Mouse (Mus musculus) cerebellum, adult 9-11 months (tissue): ENCODE results near the gene Thoc7.

Experiments
- DNase-seq: peaks from one replicate; pipeline ENCODE4 v3.0.0; 2022

Gene Thoc7

GRCm38 (mm10) chr14:13933290-13934051 is 28.2 kb downstream of the Thoc7 start:
- DNase-seq: no peak

- peak; percentile 39 for DNase-seq
Measured at GRCm38 (mm10) chr14:13917630-13918029, 44.0 kb downstream of the Thoc7 start.

GRCm38 (mm10) chr14:13917208-13917607 is 44.4 kb downstream of the Thoc7 start:
- DNase-seq: no peak

- no peak for DNase-seq
Measured at GRCm38 (mm10) chr14:13915207-13915606, 46.4 kb downstream of the Thoc7 start.

- DNase-seq: no peak
Measured at GRCm38 (mm10) chr14:13914387-13915082, 47.1 kb downstream of the Thoc7 start, which contains the start of gene Gm281. Gene Gm281, minus strand, starts transcription at chr14:13914478.

GRCm38 (mm10) chr14:13910148-13910547 is 51.5 kb downstream of the Thoc7 start:
- DNase-seq: no peak

DNA sequence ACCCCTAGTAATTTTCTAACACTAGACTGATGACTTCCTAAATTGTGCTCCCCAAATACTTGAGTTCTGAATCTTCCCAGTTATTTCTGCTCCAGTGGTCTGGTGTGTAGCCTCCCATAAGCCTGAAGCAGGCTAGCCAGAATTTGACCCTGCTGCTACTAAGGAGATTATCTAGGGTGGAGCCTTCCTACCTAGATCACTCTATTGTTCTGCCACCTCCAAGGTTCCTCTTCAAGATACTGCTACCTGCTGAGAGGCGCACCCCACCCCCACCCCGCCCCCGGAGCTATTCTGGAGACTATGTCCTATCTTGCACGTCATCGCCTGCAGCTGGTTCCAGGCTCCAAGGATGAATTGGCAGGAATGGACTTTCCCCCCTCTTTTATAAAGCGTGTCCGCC is 54.5 kb downstream of the Thoc7 start:
- no peak for DNase-seq

- DNase-seq: no peak
Measured at GRCm38 (mm10) chr14:13906461-13906860, 55.2 kb downstream of the Thoc7 start.

DNA sequence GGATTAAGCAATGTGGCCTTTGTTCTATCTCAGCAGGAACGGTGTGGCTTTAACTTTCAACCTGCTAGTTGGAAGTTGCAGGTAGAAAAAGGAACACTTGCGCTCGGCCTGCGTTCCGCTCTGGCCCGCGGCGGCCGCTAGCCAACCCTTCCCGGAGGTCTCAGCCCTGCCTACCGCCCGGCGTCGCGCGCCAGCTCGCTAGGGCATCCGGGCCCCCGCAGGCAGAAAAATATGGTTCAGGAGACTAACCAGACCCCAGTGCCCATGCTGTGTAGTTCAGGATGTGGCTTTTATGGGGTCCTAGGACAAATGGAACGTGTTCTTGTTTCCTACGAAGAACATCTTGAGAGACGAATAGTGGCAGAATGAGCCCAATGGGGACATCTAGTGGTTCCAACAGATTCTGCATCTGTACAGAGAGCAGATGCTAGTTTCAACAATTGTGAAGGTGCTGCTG is 60.0 kb downstream of the Thoc7 start:
- DNase-seq: peak; percentile 37
